Mouse (Mus musculus) E14TG2a.4 (cell line): ENCODE measurements around the gene Trim38.

Source experiments
- CTCF ChIP-seq: conservative IDR thresholded peaks from 2 replicates; pipeline ENCODE4 v1.5.1; 2014; ENCODE audit warnings: low read length
- NANOG ChIP-seq: IDR thresholded peaks from 2 replicates; pipeline ENCODE4 v1.6.1; 2014; ENCODE audit warnings: borderline replicate concordance, low read length, mixed read lengths

DNA sequence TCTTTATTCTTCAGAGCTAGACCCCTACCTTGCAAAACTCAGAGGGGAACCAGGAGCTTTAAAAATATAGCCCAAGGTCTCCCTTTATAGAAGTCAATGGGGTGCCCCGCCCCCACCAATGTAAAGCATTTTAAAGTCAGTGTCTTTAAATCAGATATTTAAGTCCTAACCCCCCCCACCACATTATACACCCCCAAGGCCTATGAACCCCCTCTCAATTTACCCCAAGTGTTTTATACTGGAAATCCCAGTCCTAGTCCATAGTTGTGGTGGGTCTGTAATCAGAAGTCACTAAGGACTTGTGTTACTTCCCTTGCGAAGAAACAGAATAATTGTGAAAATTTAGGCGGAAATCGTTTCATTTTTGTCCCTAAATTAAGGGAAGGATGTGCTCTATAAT lies 31.7 kb upstream of the Trim38 start:
- no peak for TF ChIP-seq CTCF
- TF ChIP-seq NANOG, result no peak
